Mouse (Mus musculus) cortical plate, adult 2 months (tissue): ENCODE results near the gene Tfeb.

Experiments used
- CTCF ChIP-seq: fragments of 200-500 bp; IDR thresholded peaks from 2 replicates; pipeline ENCODE4 v1.5.1; 2011; ENCODE audit warnings: mild to moderate bottlenecking, control low read depth, low read length; ENCODE audit not compliant: insufficient read depth; ENCODE audit errors: extremely low read depth
- POLR2A ChIP-seq: fragments of 200-500 bp; IDR thresholded peaks from 2 replicates; pipeline ENCODE4 v1.6.1; 2011; ENCODE audit warnings: mild to moderate bottlenecking, low read length, control low read depth; ENCODE audit not compliant: insufficient read depth; ENCODE audit errors: extremely low read depth

- TF ChIP-seq CTCF (no peak), POLR2A (no peak)
These were observed 43.6 kb downstream of the Tfeb start for GRCm38 (mm10) chr17:47780470-47780869.
